Mouse (Mus musculus): ENCODE results near the gene Olfr318. TPM values are rescaled to one million over a fixed set of nuclear protein-coding genes. Genes with fewer than 3 reads are reported as not detected.
"Not testable (repeated sequence)": the region's sequence is repeated elsewhere in the genome, so short reads cannot be mapped to it uniquely, and the experiment has no call there.

Olfr318 gene
- polyA plus RNA-seq (2015; fragmentation: Nextera tagmentation; extraction: Ambion mirVana) = not detected in 2 replicates

DNA sequence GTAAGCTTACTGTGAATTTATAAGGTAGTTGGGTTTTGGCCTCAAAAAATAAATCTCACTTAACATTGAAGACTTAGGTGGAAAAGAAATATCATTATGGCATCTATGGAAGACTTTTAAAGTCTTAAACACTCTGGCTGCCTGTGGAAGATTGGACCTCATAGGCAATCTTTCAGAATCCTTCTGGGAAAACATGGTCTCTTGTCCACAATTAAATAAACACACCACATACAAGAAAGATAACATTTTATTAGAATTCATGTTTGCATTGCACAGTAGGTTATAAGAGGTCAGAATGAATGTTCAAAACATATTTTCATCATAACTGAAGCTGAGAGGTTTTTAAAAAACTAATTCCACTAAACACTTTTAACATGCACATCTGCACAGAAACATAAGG, at the start of gene Olfr318:
Gene Olfr318, minus strand, starts transcription at position 101 of the 400 bp plus-strand sequence.
- H3K4me1 ChIP-seq (replicated peaks) = no peaks in the 10 kb centered on the region
- H3K9me3 ChIP-seq = no peaks in the 10 kb centered on the region
- H3K4me3 ChIP-seq = no peak within 1 kb of the TSS
- no peaks in the 10 kb centered on the region for H3K27me3 ChIP-seq
- no peak within 1 kb of the TSS for H3K27ac ChIP-seq (replicated peaks)
- ATAC-seq (ENCODE audit: low FRiP score, low read depth) = no peak
- no peaks in the 10 kb centered on the region for H3K36me3 ChIP-seq
- H3K9ac ChIP-seq = no peak within 1 kb of the TSS
- no peak within 1 kb of the TSS for H3K4me2 ChIP-seq

DNA sequence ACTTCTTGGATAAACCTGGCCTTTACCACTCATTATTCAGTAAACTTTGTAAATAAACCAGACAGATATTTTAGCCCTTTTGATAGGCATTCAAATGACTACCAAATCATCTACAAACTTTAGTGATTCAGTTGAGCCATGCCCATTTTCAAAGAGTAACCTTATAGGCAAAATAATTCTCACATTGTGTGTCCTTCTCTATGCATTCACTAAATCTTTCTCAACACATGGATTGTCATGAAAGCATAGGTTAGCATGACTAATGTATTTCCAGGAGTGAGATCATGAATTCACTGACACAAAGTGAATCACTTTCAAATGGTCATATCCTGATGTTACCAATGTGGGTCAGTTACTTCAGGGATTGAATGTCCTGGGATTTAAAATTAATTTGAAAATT, 49.1 kb upstream of the Olfr318 start, which contains the start of gene Olfr315:
Gene Olfr315, plus strand, starts transcription at position 301 of the 400 bp plus-strand sequence.
- no peaks in the 10 kb centered on the region for H3K36me3 ChIP-seq
- H3K4me2 ChIP-seq = no peak within 1 kb of the TSS
- no peaks in the 10 kb centered on the region for H3K9me3 ChIP-seq
- H3K27me3 ChIP-seq = no peaks in the 10 kb centered on the region
- no peak within 1 kb of the TSS for H3K27ac ChIP-seq (replicated peaks)
- no peak for ATAC-seq (ENCODE audit: low FRiP score, low read depth)
- no peak within 1 kb of the TSS for H3K9ac ChIP-seq
- H3K4me1 ChIP-seq (replicated peaks) = no peaks in the 10 kb centered on the region
- H3K4me3 ChIP-seq = no peak within 1 kb of the TSS

DNA sequence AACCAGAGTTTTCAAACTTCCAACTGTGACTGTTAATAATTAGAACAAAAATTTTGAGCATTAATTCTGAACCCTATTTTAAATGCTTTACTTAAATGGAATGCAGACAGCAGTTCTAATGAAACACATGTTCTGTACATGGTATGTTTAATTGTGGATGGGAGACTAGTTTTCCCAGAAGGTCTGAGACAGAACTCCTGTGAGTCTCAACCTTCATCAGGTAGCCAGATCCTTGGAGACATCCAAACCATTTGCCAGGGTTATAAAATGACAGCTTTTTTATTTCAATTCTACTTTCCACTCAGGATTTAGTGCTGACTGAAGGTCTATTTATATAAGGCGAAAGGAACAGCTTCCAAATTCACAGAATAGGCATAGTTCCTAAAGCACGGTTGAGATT, 28.6 kb upstream of the Olfr318 start, which contains the start of gene Olfr316:
Gene Olfr316, plus strand, starts transcription at position 301 of the 400 bp plus-strand sequence.
- Histone ChIP-seq H3K4me1 (replicated peaks) (no peaks in the 10 kb centered on the region), H3K27ac (replicated peaks) (no peak within 1 kb of the TSS), H3K9me3 (no peaks in the 10 kb centered on the region), H3K4me2 (no peak within 1 kb of the TSS), H3K36me3 (no peaks in the 10 kb centered on the region), H3K4me3 (no peak within 1 kb of the TSS), H3K27me3 (no peaks in the 10 kb centered on the region), H3K9ac (no peak within 1 kb of the TSS)
- WGBS = 91% methylated on average over 2 of the region's 2 CpGs
- ATAC-seq (ENCODE audit: low FRiP score, low read depth) = no peak

DNA sequence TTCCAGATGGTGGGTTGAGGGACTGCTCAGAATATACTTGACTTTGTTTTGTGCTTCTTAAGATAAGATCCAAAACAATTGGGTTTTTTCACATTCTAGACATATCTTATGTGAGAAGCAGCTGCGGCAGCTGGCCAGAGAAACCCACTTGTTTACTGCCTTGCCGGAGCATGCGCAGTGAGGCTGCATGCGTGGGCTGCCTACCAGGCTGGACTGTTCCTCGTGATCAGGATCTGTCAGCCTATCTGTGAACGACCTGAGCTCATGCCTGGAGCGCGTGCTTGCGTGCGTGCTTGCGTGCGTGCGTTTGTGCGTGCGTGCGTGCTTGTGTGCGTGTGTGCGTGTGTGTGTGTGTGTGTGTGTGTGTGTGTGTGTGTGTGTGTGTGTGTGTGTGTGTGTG, 27.3 kb upstream of the Olfr318 start:
- not testable (repeated sequence) for H3K27ac ChIP-seq (replicated peaks); H3K9me3 ChIP-seq; H3K27me3 ChIP-seq; H3K4me2 ChIP-seq; H3K9ac ChIP-seq; H3K4me1 ChIP-seq (replicated peaks); H3K4me3 ChIP-seq; H3K36me3 ChIP-seq; ATAC-seq (ENCODE audit: low FRiP score, low read depth)
- WGBS = 70% methylated on average over 18 of the region's 18 CpGs

GRCm38 (mm10) chr11:58738792-58739262, 15.0 kb upstream of the Olfr318 start, which contains the start of gene Olfr317:
Gene Olfr317 (minus strand): TSS chr11:58739212.
- no peaks in the 10 kb centered on the region for H3K4me1 ChIP-seq (replicated peaks)
- H3K4me3 ChIP-seq = no peak within 1 kb of the TSS
- no peaks in the 10 kb centered on the region for H3K36me3 ChIP-seq
- no peak within 1 kb of the TSS for H3K4me2 ChIP-seq
- no peak within 1 kb of the TSS for H3K9ac ChIP-seq
- no peaks in the 10 kb centered on the region for H3K9me3 ChIP-seq
- no peaks in the 10 kb centered on the region for H3K27me3 ChIP-seq
- 87% methylated on average over 4 of the region's 4 CpGs for WGBS
- no peak for ATAC-seq (ENCODE audit: low FRiP score, low read depth)
- H3K27ac ChIP-seq (replicated peaks) = no peak within 1 kb of the TSS

DNA sequence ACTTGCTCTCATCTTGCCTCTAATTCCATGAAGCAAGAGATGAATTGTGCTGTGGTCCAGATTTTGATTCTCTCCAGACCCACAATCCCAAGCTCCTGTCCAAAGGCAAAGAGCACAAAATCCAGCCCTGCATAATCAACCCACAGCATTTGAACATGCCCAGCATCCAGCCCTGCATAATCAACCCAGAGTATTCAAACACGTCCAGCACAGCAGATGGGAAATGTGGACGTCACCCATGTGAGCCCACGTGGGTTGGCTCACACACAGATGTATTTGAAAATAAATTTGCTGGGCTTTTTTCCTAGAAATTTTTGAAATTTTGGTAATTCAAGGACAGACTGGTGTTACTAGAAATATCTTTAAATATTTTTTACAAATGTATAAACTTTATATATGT, 9.6 kb upstream of the Olfr318 start:
- Histone ChIP-seq H3K27me3 (no peaks in the 10 kb centered on the region), H3K36me3 (no peaks in the 10 kb centered on the region), H3K4me3 (no peak overlapping the region), H3K4me1 (replicated peaks) (no peaks in the 10 kb centered on the region), H3K27ac (replicated peaks) (no peak overlapping the region), H3K9me3 (no peaks in the 10 kb centered on the region), H3K4me2 (no peak overlapping the region), H3K9ac (no peak overlapping the region)
- 42% methylated on average over 3 of the region's 3 CpGs for WGBS
- no peak for ATAC-seq (ENCODE audit: low FRiP score, low read depth)

GRCm38 (mm10) chr11:58727896-58728650, 4.3 kb upstream of the Olfr318 start:
- H3K27ac ChIP-seq (replicated peaks); H3K4me1 ChIP-seq (replicated peaks); H3K27me3 ChIP-seq; ATAC-seq (ENCODE audit: low FRiP score, low read depth); H3K4me2 ChIP-seq; H3K4me3 ChIP-seq; H3K9ac ChIP-seq; H3K9me3 ChIP-seq; H3K36me3 ChIP-seq: not testable (repeated sequence)
- WGBS = 80% methylated on average over 6 of the region's 6 CpGs

- Histone ChIP-seq H3K4me1 (replicated peaks) (no peaks in the 10 kb centered on the region), H3K36me3 (no peaks in the 10 kb centered on the region), H3K9ac (no peak overlapping the region), H3K4me3 (no peak overlapping the region), H3K4me2 (no peak overlapping the region), H3K9me3 (no peaks in the 10 kb centered on the region), H3K27me3 (no peaks in the 10 kb centered on the region), H3K27ac (replicated peaks) (no peak overlapping the region)
- no peak for ATAC-seq (ENCODE audit: low FRiP score, low read depth)
- 89% methylated on average over 4 of the region's 4 CpGs for WGBS
These were observed 4.1 kb downstream of the Olfr318 start for GRCm38 (mm10) chr11:58719701-58720100.

DNA sequence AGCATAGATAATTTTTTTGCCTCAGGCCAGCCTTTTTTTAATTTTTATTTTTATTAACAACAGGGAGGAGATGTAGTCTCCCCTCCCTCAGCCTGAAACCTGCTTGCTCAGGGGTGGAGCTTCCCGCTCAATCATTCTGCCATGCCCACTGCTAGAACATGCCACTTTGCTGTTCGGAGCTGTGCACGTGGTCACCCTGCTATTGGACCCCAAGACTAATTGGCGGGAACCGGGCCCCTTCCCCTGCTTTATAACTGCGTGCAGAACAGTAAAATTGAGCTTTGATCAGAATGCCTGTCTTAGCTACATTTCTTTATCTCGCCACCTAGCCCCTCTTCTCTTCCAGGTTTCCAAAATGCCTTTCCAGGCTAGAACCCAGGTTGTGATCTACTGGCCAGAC, 6.1 kb downstream of the Olfr318 start:
- not testable (repeated sequence) for H3K4me3 ChIP-seq; H3K4me1 ChIP-seq (replicated peaks); H3K4me2 ChIP-seq; H3K36me3 ChIP-seq; H3K27me3 ChIP-seq; H3K9me3 ChIP-seq; ATAC-seq (ENCODE audit: low FRiP score, low read depth); H3K9ac ChIP-seq; H3K27ac ChIP-seq (replicated peaks)
- WGBS = 92% methylated on average over 7 of the region's 7 CpGs

DNA sequence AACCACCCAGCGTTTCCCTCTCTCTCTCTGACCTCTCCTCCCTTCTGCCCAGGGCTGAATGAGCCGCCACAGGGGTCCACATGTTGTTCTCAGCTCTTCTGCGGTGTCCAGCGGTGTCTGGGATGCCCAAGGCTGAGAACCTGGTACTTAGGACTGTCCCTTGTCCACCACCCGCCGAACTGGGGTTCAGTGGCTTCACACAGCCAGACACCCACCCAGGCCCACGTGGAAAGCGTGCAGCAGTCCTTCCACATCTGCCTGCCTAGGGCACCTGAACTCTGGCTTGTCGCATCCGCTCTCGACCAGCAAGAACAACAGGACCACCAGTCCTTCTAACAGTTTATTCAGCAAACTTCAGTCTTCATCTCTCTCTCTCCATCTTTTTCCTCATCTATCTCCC, 14.7 kb downstream of the Olfr318 start:
- no peaks in the 10 kb centered on the region for H3K27me3 ChIP-seq
- no peak overlapping the region for H3K4me2 ChIP-seq
- H3K9me3 ChIP-seq = no peaks in the 10 kb centered on the region
- no peaks in the 10 kb centered on the region for H3K4me1 ChIP-seq (replicated peaks)
- H3K9ac ChIP-seq = no peak overlapping the region
- WGBS = 75% methylated on average over 11 of the region's 11 CpGs
- no peak for ATAC-seq (ENCODE audit: low FRiP score, low read depth)
- no peaks in the 10 kb centered on the region for H3K36me3 ChIP-seq
- no peak overlapping the region for H3K4me3 ChIP-seq
- H3K27ac ChIP-seq (replicated peaks) = no peak overlapping the region

- no peak within 1 kb of the TSS for H3K4me3 ChIP-seq
- 0 out of 2 replicates have a peak, but pooled peaks cover 7% of the 10 kb centered on the region for H3K9me3 ChIP-seq
- no peak for ATAC-seq (ENCODE audit: low FRiP score, low read depth)
- no peaks in the 10 kb centered on the region for H3K4me1 ChIP-seq (replicated peaks)
- no peak within 1 kb of the TSS for H3K9ac ChIP-seq
- no peak within 1 kb of the TSS for H3K4me2 ChIP-seq
- WGBS = 87% methylated on average over 3 of the region's 3 CpGs
- no peaks in the 10 kb centered on the region for H3K36me3 ChIP-seq
- no peak within 1 kb of the TSS for H3K27ac ChIP-seq (replicated peaks)
- no peaks in the 10 kb centered on the region for H3K27me3 ChIP-seq
These were observed 25.0 kb downstream of the Olfr318 start, which contains the start of gene Olfr319 for GRCm38 (mm10) chr11:58698862-58699261. Gene Olfr319 (plus strand): TSS chr11:58699162.

GRCm38 (mm10) chr11:58680799-58681198, 43.0 kb downstream of the Olfr318 start, which contains the start of gene Olfr320:
Gene Olfr320 (plus strand): TSS chr11:58681099.
- H3K4me3 ChIP-seq = no peak within 1 kb of the TSS
- no peaks in the 10 kb centered on the region for H3K9me3 ChIP-seq
- H3K4me2 ChIP-seq = no peak within 1 kb of the TSS
- no peak within 1 kb of the TSS for H3K27ac ChIP-seq (replicated peaks)
- no peaks in the 10 kb centered on the region for H3K4me1 ChIP-seq (replicated peaks)
- ATAC-seq (ENCODE audit: low FRiP score, low read depth) = no peak
- H3K9ac ChIP-seq = no peak within 1 kb of the TSS
- no peaks in the 10 kb centered on the region for H3K27me3 ChIP-seq
- H3K36me3 ChIP-seq = no peaks in the 10 kb centered on the region
- WGBS = 88% methylated on average over 1 of the region's 1 CpGs
